Mouse (Mus musculus) kidney, adult 11 months (tissue): ENCODE measurements at regions not wholly inside any gene's neighbourhood (a gene's known extent, or its start where the extent isn't known, plus 50 kb on each side); places are given as distances from the start of the nearest gene placed in this dataset.
A peak's percentile ranks its signal among the peaks of the same experiment; 100 is the strongest.

Experiments used
- DNase-seq: peaks from one replicate; pipeline ENCODE4 v3.0.0; 2022

- DNase-seq = no peak
These were observed 66.0 kb downstream of the Cops8 start for GRCm38 (mm10) chr1:90668787-90669186.

DNA sequence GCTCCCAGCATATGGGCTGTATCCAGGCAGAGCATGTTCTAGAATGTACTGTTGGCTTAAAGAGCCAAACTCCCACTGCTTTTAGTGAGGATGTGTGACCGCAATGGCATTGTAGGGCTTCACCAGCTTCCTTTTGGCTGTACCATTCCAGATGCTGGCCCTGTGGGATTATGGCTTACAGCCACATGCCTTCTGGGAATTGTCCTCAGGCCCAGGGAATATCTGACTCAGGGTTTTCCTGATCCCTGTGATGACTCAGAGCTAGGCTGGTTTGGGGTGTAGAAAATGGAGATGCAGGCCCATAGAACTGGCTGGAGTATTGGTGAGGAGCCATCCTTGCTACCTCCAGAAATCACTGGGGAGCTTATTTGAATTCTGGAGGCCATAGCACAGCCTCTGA, 66.5 kb downstream of the Cops8 start:
- no peak for DNase-seq

GRCm38 (mm10) chr1:90670346-90670745, 67.6 kb downstream of the Cops8 start:
- no peak for DNase-seq

- no peak for DNase-seq
These were observed 71.0 kb downstream of the Cops8 start for GRCm38 (mm10) chr1:90673751-90674150.

GRCm38 (mm10) chr1:90676192-90677006, 73.6 kb downstream of the Cops8 start:
- peak; percentile 15 for DNase-seq

DNA sequence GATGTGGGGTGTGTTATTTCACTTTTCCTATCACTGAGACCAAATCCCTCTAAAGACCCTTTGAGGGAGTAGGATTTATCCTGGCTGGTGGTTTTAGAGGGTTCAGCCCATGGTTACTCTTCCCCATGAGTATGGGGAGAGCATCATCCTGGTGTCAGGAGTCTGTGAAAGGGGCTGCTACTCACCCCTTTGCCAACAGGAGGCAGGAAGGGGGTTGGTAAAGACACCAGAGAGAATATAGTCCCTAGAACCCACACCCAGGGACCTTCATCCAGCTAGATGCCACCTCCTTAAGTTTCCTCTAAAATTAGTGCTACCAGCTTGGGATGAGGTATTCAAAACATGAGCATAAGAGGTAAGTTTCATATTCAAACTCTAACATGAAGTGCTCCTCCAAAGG, 74.4 kb downstream of the Cops8 start:
- DNase-seq = no peak

- no peak for DNase-seq
These were observed 74.9 kb downstream of the Cops8 start for GRCm38 (mm10) chr1:90677651-90678201.

DNA sequence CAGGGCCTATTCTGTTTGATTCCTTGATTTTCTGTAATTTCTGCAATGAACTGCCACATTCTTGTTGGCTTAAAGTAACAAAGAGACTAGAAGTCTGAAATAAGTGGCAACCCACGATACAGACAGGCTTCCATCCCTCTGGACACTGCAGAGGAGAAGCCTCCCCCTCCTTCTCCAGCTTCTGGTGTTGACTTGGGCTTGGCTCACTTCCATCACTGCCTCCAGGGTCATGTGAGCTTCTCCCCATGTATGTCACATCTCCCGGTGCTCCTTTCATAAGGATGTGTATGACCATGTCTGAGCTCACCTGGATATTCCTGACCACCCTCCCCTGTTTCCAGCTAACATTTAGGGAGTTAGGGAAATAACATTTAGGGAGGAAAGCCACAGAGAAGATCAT, 75.6 kb downstream of the Cops8 start:
- no peak for DNase-seq

GRCm38 (mm10) chr1:90688086-90688485, 85.3 kb downstream of the Cops8 start:
- DNase-seq = no peak

DNA sequence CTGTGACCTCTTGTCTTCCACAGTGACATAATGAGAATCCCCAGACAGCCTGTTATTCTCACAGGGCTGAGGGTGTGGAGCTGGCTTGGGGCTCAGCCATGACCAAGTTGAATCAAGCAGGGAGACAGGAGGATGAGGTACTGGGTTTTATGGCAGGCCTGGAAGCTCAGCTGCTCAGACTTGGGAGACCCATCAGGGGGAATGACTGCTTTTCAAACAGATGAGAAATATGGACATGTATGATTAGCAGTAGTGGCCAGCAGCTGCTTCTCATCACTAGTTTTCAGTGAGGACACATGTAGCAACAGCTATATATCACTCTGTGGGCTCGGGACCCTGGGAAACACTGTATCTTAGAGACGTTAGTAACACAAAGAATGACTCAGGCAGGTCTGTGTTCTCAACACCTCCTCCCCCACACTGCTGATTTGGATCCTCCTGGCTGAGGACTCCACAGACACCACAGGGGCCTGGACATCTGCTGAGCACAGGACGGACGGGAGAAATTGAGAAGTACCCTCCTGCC, 87.9 kb downstream of the Cops8 start:
- DNase-seq = peak; percentile 14

GRCm38 (mm10) chr1:90691157-90691594, 88.4 kb downstream of the Cops8 start:
- DNase-seq = peak; percentile 9

DNA sequence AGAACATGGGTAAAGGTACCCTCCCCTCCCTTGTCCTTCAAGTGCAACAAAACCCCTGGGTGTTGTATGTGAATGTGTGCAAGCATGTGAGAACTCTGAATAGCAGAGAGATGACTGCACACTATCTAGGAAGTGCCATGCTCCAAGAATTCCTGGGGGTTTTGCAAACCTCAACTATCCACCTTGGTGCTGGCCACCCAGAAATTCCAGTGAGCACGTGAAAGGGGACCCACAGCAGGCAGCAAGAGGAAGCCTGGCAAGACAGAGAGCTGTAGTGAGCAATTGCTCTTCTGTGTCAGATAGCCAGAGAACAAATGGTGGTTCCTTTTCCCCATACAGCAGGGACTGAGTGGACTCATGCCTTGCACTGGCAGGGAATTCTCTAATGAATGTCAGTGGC, 90.1 kb downstream of the Cops8 start:
- no peak for DNase-seq

DNA sequence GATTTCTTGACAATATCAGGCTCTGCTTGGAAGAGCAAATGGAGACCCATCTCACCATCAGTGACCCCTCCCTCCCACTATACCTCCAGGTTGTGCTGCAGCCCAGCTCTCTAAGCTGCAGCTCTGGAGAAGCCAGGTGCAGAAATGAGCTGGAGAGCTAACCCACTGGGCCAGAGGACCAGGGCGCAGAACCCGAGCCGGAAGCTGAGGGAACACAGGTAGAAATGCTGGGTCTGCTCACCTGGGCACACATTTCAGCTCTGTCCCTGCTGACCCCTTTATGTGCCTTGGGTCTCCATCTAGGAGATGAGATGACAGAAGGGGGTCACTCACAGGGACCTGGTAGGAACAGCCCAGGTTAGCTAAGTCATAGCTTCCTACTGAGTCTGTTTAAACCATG, 92.0 kb downstream of the Cops8 start:
- DNase-seq = no peak

DNA sequence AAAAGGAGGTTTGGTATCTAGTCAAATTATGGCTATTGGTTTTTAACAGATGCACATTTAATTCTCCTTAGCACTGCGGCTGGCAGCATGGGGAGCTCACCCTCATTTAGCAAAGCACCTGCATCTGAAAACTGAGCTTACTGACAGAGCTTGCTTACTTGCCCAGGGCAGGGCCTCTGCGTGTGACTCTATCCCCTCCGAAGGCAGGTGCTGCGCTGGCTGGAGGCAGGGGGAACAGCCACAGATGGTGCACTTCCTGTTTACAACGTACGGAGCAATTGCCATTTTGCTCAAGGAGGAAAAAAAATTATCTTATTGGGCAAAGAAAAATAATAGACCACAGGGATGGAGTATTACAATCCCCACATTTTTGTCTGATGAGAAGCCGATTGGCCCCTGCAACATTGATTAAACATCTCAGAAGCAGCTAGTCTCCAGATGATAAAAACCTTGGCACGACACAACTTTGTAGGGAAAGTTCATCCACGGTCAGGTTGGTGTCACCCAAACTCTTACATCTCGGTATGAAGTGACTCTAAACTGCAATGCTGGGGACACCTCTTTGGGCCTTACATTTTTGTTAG, 92.5 kb downstream of the Cops8 start:
- no peak for DNase-seq

GRCm38 (mm10) chr1:90696000-90696399, 93.2 kb downstream of the Cops8 start:
- DNase-seq = no peak

GRCm38 (mm10) chr1:90697056-90697596, 94.3 kb downstream of the Cops8 start:
- no peak for DNase-seq

DNA sequence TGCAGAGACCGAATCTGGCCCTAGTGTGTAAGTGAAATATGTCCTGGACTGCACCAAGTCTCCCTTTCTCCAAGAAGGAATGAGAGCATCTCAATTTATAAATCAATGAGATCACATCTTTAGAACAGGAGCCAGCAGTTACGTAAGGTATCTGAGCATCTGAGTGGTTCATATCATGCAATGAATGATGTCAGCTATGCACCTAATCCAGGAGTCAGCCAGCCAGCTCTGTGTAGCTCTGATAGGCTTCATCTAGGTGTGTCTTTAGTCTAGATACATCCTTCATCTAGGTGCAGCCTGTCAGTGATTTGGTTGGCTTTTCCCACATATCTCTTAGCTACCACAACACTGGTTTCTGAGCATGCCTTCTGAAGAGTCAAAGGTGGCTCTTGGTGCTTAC, 95.8 kb downstream of the Cops8 start:
- no peak for DNase-seq

DNA sequence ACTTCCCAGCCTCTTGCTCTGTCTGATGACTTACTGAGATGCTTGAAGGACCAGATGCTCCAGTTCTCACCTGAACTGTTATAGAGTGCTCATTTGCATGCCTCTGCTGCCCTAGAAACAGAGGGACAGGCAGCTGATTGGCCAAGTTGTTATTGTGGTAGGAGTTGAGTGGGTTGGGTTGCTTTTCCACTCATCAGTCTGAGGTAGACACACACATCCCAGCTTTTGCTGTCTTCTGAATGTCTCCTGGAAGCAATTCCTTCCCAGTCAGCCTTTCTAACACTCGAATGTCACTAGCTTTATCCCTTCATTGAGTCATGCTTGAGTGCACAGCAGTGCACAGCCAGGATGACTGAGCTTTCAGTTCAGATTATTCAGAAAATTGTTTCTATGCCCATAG, 99.0 kb downstream of the Cops8 start:
- no peak for DNase-seq

DNA sequence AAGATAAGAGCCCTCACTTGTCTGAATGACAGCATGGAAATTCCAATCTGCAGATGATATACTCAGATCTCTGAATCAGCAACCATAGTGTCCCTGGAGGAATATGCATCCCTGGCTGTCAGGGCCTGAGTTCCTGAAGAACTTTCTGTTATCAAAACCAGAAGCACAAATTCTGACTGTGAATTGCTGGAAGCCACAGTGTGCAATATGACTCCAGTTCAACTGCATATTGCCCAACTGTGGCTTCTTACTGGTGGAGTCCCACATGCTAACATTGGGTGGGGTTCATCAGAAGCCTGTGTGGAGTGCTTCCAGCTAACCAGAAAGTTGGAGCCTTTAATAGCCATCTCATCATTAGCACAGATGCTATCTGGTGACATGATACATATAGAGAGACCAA, 103.6 kb downstream of the Cops8 start:
- no peak for DNase-seq

GRCm38 (mm10) chr1:90709761-90710160, 107.0 kb downstream of the Cops8 start:
- DNase-seq = no peak

DNA sequence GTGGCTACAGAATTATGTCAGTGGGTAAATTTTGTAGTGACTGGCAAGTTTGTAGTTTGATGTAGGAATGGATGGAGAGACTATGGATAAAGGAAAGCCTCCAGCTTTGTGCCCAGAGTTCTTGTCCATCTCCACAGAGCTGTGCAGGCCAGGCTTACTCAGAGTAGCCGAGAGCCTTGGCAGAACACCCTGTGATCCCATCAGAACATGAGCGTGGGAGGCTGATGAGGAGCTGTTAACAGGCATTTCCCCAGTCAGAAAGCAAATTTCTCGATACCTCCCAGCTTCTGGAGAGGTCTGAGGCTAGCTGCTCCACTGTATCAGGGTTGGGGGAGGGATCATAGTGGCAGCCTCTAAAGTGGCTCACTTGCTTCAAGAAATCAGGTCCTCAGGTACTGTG, 107.8 kb downstream of the Cops8 start:
- no peak for DNase-seq

DNA sequence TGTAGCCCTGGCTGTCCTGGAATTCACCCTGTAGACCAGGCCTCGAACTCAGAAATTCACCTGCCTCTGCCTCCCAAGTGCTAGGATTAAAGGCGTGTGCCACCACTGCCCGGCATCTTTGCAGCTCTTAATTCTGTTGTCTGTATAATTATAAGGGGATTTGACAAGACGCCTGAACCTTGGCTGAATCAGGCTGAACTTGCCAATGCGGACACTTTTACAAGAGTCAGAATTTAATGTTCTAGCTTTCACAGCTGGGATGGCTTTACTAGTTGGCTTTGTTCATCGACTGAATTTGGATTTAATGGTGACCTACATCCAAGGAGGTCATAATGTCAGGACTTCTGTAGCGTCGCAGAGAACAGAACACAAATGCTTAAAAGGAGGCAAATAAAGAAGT, 108.3 kb downstream of the Cops8 start:
- DNase-seq = no peak
